Mouse (Mus musculus): ENCODE data around the gene Cdc25b.

DNA sequence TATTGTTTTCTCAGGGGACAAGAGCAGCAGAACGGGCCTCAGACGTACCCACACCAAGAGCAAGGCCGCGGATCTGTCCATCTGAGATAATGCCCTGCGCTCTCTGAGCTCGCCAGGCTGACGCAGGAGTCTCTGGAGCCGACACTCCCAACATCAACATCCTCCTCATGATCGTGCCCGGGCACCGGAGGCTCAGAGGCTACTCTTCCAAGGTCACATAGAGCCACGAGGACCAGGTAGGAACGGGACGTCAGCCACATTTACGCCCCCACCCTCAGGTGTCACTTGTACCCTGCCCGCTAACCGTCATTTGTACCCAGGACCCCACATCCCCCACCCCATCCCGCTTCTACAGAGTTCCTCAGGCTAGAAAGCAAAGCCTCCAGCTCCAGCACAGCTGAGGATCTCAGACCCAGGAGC, 27.2 kb upstream of the Cdc25b start:
- TF ChIP-seq POLR2A (IDR thresholded peaks at IDR 0.05; ENCODE audit: low read depth, low read length) (no peak; the same call in 1 of the 2 replicates), CTCF (IDR thresholded peaks at IDR 0.05; ENCODE audit: extremely low read depth, insufficient read length, insufficient replicate concordance, low read depth, low read length) (no peak)

Data from small intestine, adult 2 months (tissue).